Mouse (Mus musculus): ENCODE data around the gene Rhoc.

Rhoc gene

GRCm38 (mm10) chr3:104817991-104818748 is 30.0 kb downstream of the Rhoc start, which contains the start of gene Mov10:
TSS of gene Mov10 (minus strand) at chr3:104818563.
- peak; percentile 71 for DNase-seq

GRCm38 (mm10) chr3:104818749-104819134 is 30.6 kb downstream of the Rhoc start:
- DNase-seq = no peak

DNA sequence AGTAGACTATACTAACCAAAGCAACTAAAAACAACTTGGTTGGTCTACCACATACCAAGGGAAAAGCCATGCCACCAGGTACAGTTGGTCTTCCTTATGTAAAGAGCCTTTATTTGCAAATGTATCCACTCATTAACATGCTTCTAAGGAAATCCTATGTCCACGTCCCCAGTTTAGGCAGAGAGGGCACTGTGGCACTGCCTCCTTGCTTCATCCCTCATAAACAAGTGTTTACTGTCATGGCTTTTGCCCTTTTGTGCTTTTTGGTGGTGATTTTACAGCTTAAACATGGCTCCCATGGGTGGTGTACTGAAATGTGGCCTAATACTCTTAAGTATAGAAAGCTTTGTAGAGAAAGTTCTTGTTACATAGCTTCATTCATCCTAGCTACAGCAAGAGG is 32.3 kb downstream of the Rhoc start:
- no peak for DNase-seq

DNA sequence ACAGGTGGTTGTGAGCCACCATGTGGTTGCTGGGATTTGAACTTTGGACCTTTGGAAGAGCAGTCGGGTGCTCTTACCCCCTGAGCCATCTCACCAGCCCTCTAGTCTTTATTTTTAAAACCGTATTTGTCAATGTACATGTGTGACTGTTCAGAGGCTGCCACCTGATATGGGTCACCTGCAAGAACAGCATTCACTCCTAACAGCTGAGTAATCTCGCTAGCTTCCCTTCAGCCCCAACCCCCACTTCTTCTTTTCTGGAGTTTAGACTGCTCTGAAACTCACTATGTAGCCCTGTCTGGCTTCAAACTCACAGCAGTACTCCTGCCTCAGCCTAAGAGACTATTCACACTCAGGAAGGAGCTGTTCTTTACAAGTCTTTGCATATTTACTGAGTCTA is 34.2 kb downstream of the Rhoc start:
- no peak for DNase-seq

DNA sequence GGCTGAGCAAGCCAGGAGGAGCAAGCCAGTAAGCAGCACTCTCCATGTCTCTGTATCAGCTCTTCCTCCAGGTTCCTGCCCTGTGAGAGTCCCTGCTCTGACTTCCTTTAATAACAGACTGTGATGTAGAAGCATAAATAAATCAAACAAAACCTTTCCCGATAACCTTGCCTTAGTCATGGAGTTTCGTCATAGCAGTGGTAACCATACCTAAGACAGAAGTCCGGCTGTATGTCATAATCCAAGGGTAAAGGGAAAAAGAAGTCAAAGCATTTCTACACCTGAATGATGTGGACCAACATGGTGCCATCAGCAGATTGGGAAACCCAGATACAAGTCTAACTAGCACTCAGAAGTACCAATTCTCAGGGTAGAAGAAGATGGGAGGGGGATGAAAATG is 47.6 kb downstream of the Rhoc start:
- DNase-seq = no peak

DNA sequence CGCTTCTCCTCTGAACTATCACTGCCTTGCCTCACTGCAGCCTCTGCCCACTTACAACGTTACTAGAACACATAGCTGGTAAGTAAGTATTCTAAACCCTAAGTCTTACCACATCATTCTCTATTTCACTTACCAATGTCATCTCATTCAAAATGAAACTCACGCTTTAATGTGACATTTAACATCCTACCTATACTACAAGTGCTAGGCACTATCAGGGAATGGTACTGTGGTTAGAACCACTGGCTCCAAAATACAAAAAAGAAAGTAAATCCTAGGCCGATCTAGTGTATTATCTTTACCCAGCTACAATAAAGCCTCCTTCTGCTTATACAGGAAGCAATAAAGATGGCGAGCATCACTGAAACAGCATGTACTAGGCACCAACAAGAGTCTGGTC is 52.9 kb downstream of the Rhoc start:
- DNase-seq = no peak

Measured in lung, postnatal 14 days (tissue).